Mouse (Mus musculus) adrenal gland (tissue): ENCODE measurements around the gene Tmem273.

Experiments
- intact Hi-C: fragments of 180-260 bp; cut with DNase I; formaldehyde crosslinking; loops from one replicate; pipeline ENCODE4 v1.15.1; 2025
- long read RNA-seq, 2 experiments: library from polyadenylated mRNA; unstranded; transcript quantifications; one replicate each; pipeline ENCODE4 v2.0.0; 2020; ENCODE audit warnings: borderline replicate concordance in 1 of 2; ENCODE audit not compliant: insufficient replicate concordance in 1 of 2

Gene Tmem273
- long read RNA-seq, experiment 1, partial matches to known transcripts: 0 of 1 reads
- long read RNA-seq, experiment 1, other reads (novel, unspliced or antisense): 0 of 1 reads
- long read RNA-seq, experiment 2: 0 reads

GRCm38 (mm10) chr14:32785556-32786130 is at the start of gene Tmem273:
Gene Tmem273 (plus strand): TSS chr14:32785963.
- intact Hi-C loops: no loop called here

DNA sequence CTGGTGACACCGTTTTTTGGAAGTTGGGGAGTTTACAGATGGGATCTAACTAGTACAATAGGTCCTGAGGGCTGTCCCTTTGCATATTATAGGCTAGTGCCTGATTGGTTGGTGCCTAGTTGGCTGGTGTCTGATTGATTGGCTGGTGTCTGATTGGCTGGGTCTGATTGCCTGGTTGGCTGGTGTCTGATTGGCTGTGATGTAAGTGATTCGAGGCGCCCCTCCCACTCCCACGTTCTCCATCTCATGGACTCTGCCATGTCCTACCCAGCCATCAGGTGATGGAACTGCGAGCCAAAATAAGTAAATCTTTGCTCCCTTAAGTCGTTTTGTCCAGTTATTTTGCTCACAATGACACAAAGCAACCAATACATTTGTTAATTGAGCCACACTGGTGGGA is 49.2 kb upstream of the Tmem273 start:
- intact Hi-C loops: no loop called here

GRCm38 (mm10) chr14:32738586-32738985 is 47.2 kb upstream of the Tmem273 start:
- intact Hi-C loops: no loop called here

GRCm38 (mm10) chr14:32748519-32748918 is 37.2 kb upstream of the Tmem273 start:
- intact Hi-C loops: no loop called here

GRCm38 (mm10) chr14:32750727-32751126 is 35.0 kb upstream of the Tmem273 start:
- intact Hi-C loops: no loop called here

DNA sequence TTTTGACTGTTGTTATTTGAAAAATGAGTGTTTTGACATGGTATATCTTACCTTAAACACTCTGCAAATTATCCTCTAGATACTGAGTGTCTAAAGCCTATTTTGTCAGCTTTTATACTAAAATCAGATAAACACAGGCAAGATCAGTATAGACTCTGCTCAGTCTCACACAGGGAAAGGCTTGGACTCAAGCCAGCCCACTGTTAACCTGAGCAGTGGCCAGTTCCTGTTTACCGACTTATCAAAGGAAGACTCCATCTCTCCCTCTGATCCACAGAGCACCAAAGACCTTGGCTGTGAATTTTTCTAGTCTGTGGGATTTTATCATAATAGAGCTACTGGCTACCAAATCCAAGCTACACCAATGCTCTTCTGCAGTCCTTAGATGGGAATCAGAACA is 31.5 kb upstream of the Tmem273 start:
- intact Hi-C loops: no loop called here

DNA sequence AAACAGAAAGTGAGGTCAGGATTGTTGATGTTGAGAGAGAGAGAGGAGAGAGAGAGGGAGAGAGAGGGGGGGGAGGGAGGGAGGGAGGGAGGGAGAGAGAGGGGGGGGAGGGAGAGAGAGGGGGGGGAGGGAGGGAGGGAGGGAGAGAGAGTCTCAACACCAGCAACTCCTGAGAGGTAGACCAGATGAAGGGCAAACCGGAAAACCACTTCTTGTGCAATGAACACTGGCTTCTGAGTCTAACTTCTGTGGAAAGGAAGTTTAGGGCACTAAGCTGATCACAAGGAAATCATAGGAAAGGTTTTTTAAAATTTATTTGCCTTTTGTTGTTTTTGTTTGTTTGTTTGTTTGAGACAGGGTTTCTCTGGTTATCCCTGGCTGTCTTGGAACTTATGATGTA is 23.6 kb upstream of the Tmem273 start:
- intact Hi-C loops: no loop called here

DNA sequence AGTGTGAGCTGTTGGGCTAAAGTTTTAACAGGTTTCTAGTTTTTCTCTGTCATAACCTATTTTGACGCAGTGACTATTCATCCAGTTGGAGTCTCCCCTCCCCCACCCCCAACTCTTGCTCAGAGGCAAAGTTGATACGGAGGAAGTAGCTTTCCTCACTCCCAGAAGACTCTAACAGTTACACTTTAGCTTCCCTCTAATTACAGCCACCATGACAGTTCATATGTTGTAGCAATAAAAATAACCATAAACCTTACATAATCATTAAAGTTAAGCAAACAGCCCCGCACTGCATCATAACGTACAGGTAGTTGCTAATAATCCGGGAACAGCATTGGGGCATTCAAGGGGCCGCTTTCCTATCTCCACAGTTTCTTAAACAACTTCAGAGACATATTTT is 15.2 kb upstream of the Tmem273 start:
- intact Hi-C loops: loop anchor here (10.0 kb wide), 1 partner anchor 254 kb away; no protein-coding TSS in a partner anchor

DNA sequence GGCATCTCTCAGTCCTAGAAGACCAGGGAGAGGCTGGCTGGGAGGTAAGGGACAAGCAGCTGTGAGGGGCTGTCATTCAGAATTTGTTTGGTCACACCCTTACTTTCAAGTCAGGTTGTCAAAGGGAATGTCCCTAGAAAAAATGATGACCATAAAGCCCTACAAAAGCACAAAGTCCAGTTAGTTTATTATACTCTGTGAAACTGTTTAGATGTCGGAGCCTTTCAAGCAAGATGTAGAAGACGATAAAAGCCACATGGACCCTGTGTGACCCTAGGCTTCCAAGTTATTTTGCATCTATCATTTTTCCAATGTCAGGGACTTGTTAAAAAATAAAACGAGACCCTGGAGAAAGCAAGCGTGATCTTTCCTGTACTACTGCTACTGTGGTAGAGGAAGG is 13.7 kb upstream of the Tmem273 start:
- intact Hi-C loops: loop anchor here (2.0 to 10.0 kb wide), 2 partner anchors 189 to 253 kb away; no protein-coding TSS in a partner anchor

DNA sequence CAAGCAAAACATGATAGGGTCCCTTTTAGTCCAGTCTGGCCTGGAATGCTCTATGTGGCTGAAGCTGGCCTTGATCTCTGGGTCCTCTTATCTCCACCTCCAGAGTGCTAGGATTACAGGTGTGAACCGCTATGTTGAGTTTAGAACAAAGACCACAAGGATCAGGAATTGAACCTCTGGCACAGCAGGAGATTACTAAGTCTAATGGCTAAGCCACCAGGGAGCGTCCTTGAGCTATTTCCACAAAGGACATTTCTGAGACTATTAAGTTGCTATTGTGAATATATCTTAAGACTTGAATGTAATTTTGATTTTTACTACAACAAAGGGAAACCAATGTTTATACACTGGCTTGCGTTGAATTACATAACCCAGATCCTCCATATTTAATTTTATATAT is 13.0 kb upstream of the Tmem273 start:
- intact Hi-C loops: loop anchor here (2.0 to 10.0 kb wide), 2 partner anchors 188 to 252 kb away; no protein-coding TSS in a partner anchor

- intact Hi-C loops: loop anchor here (2.0 to 10.0 kb wide), 2 partner anchors 187 to 251 kb away; no protein-coding TSS in a partner anchor
These were observed 12.3 kb upstream of the Tmem273 start for GRCm38 (mm10) chr14:32773456-32773855.

DNA sequence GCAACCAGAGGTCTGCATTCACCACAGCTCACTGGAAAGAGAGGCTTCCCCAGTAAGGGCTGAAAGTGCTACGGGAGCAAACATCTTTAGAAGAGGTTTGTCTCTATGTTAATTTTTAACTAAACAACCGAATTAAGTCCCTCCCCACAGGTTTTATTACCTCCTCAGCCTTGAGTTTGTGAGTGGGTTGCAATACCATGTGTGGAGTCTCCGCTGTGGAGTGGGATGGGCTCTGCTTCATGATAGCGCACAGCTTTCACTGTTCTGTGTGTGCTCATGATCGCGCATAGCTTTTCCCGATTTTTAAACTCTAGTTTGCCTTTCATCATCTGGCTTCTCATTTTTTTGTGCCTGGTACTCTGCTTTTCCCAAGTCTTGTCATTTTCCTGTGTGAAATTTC is 9.7 kb upstream of the Tmem273 start:
- intact Hi-C loops: loop anchor here (10.0 kb wide), 1 partner anchor 249 kb away; no protein-coding TSS in a partner anchor

DNA sequence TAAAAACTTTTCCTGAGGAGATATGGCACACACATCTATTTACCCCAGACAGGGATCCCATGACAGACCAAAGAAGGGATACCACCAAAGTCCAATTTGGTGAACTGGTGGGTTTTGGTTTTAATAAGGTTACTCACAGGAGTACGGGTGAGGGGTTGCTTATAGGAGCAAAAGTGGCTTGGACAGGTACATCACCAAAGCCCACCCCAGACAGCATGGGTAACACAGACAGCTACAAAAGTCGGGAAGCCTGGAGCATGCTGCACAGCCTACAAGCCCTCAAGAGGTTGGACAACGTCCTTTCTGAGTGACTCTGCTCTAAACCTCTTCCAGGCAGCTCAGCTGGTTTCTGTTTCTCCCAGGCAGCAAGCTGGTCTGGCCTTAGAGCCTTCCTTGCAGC is 7.4 kb upstream of the Tmem273 start:
- intact Hi-C loops: loop anchor here (10.0 kb wide), 1 partner anchor 246 kb away; no protein-coding TSS in a partner anchor

DNA sequence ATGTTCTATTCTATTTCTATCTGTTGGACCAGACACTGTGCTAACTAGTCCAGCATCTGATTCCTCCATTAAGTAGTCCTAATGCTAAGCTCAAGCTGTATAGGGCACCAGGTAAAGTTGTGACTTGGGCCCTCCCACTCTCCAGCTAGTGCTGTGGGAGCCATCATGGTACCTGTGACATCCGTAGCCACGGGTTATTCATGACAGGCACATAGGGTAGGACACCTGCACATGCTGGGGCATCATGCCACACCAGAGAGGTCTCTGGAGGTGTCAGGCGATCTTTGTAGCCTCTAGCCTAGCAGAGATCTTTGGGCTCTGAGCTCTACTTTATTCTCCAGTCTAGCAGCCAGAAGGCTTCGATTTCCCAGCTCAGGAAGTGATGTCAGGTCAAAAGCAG is 2.9 kb upstream of the Tmem273 start:
- intact Hi-C loops: no loop called here

- intact Hi-C loops: no loop called here
These were observed 1.5 kb upstream of the Tmem273 start for GRCm38 (mm10) chr14:32784130-32784747.

DNA sequence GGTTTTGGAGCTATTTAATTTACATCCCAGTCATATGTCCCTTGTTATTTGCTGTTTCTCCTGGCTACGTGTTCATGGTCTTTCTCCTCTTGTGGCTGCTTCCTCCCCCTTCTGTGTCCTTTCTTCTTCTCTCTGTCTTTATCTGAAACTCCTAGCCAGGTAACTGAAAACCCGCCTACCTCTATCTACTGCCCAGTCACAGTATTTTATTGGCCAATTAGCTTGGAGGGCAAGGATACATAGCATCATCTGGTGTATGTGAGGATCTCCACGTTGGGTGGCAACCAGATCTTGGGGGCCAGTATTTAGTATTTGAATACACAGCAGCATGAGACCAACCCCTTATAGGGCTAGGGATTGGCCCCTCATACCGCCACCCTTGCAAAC is 1.0 kb upstream of the Tmem273 start:
- intact Hi-C loops: no loop called here

DNA sequence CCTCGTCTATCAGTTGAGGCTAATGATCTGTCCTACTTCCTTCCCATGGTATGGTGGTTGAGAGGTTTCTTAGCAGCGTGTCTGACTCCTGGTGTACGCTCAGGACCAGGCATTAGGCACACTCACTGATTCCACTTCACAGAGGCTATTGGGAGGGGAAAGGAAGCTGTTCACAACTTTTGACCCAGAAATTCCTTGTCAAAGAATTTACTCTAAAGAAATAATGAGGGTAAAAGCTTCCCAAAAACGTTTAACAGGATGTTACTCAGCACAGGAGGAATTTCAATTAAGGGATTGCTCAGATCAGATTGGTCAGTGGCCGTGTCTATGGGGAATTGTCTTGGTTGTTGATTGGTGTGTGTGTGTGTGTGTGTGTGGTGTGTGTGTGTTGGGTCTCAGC is 1.9 kb downstream of the Tmem273 start:
- intact Hi-C loops: no loop called here

GRCm38 (mm10) chr14:32796375-32796774 is 10.6 kb downstream of the Tmem273 start:
- intact Hi-C loops: no loop called here

DNA sequence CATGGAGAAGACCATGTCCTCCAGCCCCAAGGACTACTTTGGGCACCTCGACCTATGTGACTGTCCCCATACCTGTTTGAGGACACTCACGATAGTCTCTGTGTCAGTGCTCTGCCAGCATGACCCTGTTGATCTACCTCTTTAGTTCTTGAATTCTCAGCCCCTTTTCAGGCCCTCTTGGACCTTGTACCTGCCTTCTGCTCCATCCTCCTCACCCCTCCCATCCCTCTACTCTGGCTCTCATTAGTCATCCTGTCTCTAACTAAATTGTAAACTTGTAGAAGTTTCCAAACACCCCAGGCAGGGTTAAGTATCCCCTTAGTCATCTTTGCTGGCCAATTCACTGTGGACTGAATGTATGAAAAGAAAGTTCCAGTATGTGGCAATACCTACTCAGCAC is 12.0 kb downstream of the Tmem273 start:
- intact Hi-C loops: no loop called here

DNA sequence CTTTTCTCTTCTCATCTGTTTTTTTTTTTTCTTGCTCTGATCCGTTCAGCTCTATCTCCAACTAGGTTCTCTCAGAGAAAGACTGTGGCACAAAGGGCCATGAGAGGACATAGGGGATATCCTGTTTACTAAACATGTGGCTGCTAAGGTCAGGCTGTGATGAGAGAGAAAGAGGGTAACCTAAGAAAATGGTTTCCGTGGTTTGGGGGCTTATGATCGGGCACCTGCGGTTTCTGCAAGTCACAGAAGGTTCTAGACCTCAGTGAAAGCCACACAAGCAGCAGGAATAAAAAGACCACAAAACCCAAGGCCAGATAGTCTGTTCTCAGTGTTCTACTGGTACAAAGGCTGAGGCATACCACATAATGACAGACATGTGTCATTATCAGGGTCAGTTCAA is 12.6 kb downstream of the Tmem273 start:
- intact Hi-C loops: no loop called here

GRCm38 (mm10) chr14:32800048-32800447 is 14.3 kb downstream of the Tmem273 start:
- intact Hi-C loops: loop anchor here (5.0 kb wide), 1 partner anchor 193 kb away; no protein-coding TSS in a partner anchor

- intact Hi-C loops: loop anchor here (5.0 kb wide), 1 partner anchor 194 kb away; no protein-coding TSS in a partner anchor
These were observed 15.4 kb downstream of the Tmem273 start for GRCm38 (mm10) chr14:32801016-32801661.
